Mouse (Mus musculus): ENCODE data around the gene Slc12a5.
A peak's percentile ranks its signal among the peaks of the same experiment; 100 is the strongest.

Slc12a5 gene

DNA sequence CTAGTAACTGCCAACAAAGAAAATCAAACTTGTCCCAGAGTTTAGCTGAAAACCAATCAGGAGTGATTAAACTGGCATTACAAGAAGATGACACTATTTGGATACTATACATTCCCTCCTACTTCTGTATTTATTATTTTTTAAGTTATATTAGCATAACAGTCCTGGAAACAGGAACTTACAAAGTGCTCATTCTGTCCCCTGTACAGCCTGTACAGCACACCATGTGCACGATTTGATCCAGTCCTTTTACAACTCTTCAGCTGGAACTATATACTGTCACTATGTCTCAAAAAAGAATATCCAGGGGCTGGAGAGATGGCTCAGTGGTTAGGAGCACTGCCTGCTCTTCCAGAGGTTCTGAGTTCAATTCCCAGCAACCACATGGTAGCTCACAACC lies 66.6 kb downstream of the Slc12a5 start:
- DNase-seq (ENCODE audit: low read depth, low spot score) = no peak

GRCm38 (mm10) chr2:165032533-165032932 lies 71.9 kb downstream of the Slc12a5 start:
- no peak for DNase-seq (ENCODE audit: low read depth, low spot score)

DNA sequence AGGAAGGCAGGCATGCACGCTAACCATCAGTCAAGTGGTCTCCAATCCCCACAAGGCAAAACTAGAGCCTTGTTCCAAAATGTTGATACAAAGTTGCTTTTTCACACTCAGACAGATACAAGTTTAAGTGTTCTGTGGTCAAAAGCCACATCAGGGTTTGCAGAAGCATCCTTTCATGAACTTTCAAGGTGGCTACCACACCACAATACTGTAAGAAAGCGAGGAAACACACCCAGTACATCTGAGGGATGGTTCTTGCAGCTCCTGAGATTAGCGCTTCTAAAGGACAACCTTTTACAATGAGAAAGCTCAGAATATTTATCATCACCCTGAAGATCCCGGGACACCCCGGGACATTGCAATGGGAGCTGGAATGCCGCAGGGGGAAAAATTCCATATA lies 72.7 kb downstream of the Slc12a5 start:
- no peak for DNase-seq (ENCODE audit: low read depth, low spot score)

DNA sequence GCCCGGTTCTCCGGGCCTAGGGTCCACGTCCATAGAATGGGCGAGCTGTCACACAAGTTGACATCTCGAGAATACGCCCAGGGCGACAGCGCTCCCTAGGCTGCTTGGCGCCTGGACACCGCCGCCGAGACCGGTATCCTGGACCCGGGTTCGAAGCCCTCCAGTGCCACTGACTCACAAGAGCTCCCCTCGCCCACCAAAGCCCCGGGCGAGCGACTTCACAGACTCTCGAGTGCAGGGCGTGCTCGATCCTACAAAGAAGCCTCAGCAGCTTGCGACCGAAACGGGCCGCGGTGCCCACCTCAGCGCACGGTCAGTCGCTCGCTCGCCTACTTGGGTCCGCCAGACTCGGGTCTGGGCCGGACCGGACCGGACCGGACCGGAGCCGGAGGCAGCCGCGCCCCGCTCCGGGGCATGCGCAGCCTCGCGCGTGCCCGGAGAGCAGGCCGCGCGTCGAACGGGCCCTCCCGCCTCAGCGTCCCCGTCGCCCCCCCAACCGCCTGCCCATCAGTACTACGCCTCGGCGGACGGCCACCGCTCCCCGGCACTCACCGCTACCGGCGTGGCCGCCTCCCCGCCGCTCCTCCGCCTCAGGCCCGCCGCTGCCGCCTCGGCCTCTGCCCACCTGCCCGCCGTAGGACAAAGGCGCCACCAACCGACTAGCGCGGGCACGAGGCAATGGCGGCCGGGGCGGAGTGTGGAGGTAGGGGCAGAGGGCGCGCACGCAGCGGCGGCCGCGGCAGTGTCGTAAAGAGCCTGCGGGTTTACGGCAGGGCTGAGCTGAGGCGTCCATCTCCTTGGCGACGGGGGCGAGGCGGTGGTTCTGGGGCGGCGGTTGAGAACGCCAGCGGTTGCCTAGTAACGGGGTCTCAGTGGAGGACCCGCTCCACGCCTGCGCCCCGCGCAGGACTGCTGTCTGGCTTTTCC lies 73.8 kb downstream of the Slc12a5 start, which contains the start of gene Ncoa5:
Gene Ncoa5 (minus strand): TSS at position 737 of the 927 bp plus-strand sequence.
- DNase-seq (ENCODE audit: low read depth, low spot score) = peak; percentile 98

DNA sequence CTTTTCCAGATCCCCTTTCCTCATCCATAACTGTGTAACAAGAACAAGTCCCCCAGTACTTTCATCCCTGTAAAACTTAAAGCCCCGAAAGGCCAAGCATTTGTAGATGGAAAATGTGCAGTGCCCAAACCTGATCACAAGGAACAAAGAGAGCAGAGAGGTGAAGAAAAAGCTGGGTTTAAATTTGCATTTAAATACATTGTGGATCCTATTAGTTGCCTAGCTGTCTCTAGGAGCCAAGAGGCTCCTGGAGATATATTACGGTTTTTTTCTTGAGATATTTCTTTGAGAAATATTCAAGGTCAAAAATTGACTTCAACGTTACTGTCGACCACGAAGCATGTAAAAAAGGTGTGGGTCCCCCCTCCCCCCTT lies 74.4 kb downstream of the Slc12a5 start:
- no peak for DNase-seq (ENCODE audit: low read depth, low spot score)

DNA sequence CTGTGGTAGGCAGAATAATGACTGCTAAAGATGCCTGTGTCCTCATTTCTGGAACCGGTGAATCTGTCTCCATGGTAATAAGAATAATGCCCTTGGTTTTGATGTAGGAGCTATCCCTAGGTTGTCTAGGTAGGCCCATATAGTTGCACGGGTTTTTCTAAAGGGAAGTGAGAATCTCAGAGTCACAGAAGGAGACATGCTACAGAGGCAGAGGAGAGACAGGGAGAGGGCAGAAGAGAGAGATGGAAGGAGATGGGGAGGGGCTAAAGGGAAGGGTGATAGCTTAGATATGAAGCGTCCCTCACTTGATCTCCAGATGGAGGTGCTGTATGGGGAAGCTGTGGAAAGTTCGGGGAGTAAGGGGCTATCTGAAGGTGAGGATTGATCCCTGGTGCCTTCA lies 76.8 kb downstream of the Slc12a5 start:
- no peak for DNase-seq (ENCODE audit: low read depth, low spot score)

- DNase-seq (ENCODE audit: low read depth, low spot score) = peak; percentile 58
These were observed 81.5 kb downstream of the Slc12a5 start for GRCm38 (mm10) chr2:165042126-165042525.

GRCm38 (mm10) chr2:165043090-165043636 lies 82.6 kb downstream of the Slc12a5 start:
- no peak for DNase-seq (ENCODE audit: low read depth, low spot score)

GRCm38 (mm10) chr2:165043729-165044128 lies 83.1 kb downstream of the Slc12a5 start:
- no peak for DNase-seq (ENCODE audit: low read depth, low spot score)

DNA sequence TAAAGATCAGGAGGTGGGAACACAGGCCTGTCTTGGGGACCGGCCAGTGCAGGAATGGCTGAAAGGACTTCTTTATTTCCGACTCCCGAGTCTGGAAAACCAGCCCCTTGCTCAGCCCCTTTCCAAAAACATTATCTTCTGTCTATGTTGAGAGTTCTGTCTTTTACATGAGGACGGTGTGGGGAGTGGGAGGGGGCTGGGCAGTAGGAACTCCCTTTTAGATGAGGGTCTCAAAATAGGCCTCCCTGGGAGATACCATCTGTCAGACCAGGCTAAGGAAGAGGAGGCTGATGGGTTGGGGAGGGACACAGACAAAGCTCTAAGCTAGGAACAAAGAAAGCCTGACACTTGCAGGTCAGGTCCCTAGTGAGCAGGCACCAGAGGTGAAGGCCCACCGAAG lies 88.4 kb downstream of the Slc12a5 start:
- DNase-seq (ENCODE audit: low read depth, low spot score) = no peak

Data from ES-CJ7 (cell line).